Mouse (Mus musculus) adrenal gland, postnatal 14 days (tissue): Measurements from ENCODE around the gene Uba3. TPM values are rescaled to one million over a fixed set of nuclear protein-coding genes. Genes with fewer than 3 reads are reported as not detected.

Source experiments
- DNase-seq: peaks from one replicate; pipeline ENCODE4 v3.0.0; 2021; ENCODE audit warnings: mixed read lengths
- total RNA-seq: library from RNA; stranded (reverse); gene quantifications from 2 replicates; pipeline ENCODE4 v1.2.3, GENCODE M21; 2021

Gene Uba3
- total RNA-seq, 1 experiment from 2014 or later, result 63.4 TPM

GRCm38 (mm10) chr6:97141811-97142210 is 63.6 kb downstream of the Uba3 start:
- no peak for DNase-seq

Other genes starting within 250 kb of the Uba3 start
- gene Fam19a4, start 145.2 kb downstream of the Uba3 start, total RNA-seq, result 1.1 and 1.2 TPM in 2 replicates
- 35.6 and 36.4 TPM in 2 replicates for gene Eogt, start 56.5 kb downstream of the Uba3 start, total RNA-seq
- gene Tmf1, start 26.5 kb downstream of the Uba3 start, total RNA-seq, result 46.7 and 49.8 TPM in 2 replicates
- 82.2 and 89.5 TPM in 2 replicates for gene Arl6ip5, start 5.0 kb upstream of the Uba3 start, total RNA-seq
- not detected in 2 replicates for gene Lmod3, start 47.1 kb upstream of the Uba3 start, total RNA-seq